Mouse (Mus musculus) liver, adult 2 months (tissue): ENCODE results near the gene Zc3h18. TPM values are rescaled to one million over a fixed set of nuclear protein-coding genes. Genes with fewer than 3 reads are reported as not detected.
A peak's percentile ranks its signal among the peaks of the same experiment; 100 is the strongest.

Source experiments
- DNase-seq: peaks from one replicate; pipeline ENCODE4 v3.0.0-alpha.2; 2011; ENCODE audit warnings: low read depth, low spot score; ENCODE audit errors: extremely low read depth
- H3K27ac ChIP-seq: fragments of 200-500 bp; replicated peaks from 2 replicates; pipeline ENCODE4 v1.5.1; 2012; ENCODE audit warnings: low read depth, mild to moderate bottlenecking, control low read depth, inconsistent platforms, low read length; ENCODE audit not compliant: insufficient read depth
- H3K27me3 ChIP-seq: fragments of 200-500 bp; 2 replicates; pipeline ENCODE4 v1.6.1; 2012; ENCODE audit warnings: mild to moderate bottlenecking, moderate library complexity, low read length, inconsistent platforms; ENCODE audit not compliant: control insufficient read depth, insufficient read depth
- H3K36me3 ChIP-seq: fragments of 200-500 bp; 2 replicates; pipeline ENCODE4 v1.6.1; 2012; ENCODE audit warnings: low read length, inconsistent platforms; ENCODE audit not compliant: control insufficient read depth, insufficient read depth
- H3K4me1 ChIP-seq: fragments of 200-500 bp; 2 replicates; pipeline ENCODE4 v1.6.1; 2011; ENCODE audit warnings: low read length; ENCODE audit not compliant: control insufficient read depth, insufficient read depth
- H3K4me3 ChIP-seq: fragments of 200-500 bp; 2 replicates; pipeline ENCODE4 v1.5.1; 2011; ENCODE audit warnings: low read depth, mild to moderate bottlenecking, control low read depth, low read length, moderate library complexity; ENCODE audit not compliant: insufficient read depth
- H3K79me2 ChIP-seq: fragments of 200-500 bp; 2 replicates; pipeline ENCODE4 v1.6.1; 2012; ENCODE audit warnings: inconsistent platforms, mild to moderate bottlenecking, low read length, moderate library complexity; ENCODE audit not compliant: control insufficient read depth, insufficient read depth
- H3K9ac ChIP-seq: fragments of 200-500 bp; 2 replicates; pipeline ENCODE4 v1.6.1; 2012; ENCODE audit warnings: low read depth, mild to moderate bottlenecking, control low read depth, inconsistent platforms, low read length
- CTCF ChIP-seq: fragments of 200-500 bp; IDR thresholded peaks from 2 replicates; pipeline ENCODE4 v1.5.1; 2011; ENCODE audit warnings: low read depth, low read length, control low read depth
- POLR2A ChIP-seq: fragments of 200-500 bp; IDR thresholded peaks from 2 replicates; pipeline ENCODE4 v1.6.1; 2011; ENCODE audit warnings: low read length, control low read depth; ENCODE audit not compliant: insufficient read depth; ENCODE audit errors: extremely low read depth
- WGBS: fragments of 180-500 bp; shearing (Covaris S2); methylation state at CpG from one replicate; pipeline ENCODE4 v1.1.7; 2018; 5-methylcytosine and 5-hydroxymethylcytosine counted together
- polyA plus RNA-seq: library from polyadenylated mRNA; depleted of rRNA; stranded (reverse); fragments of >200 nt; gene quantifications from 2 replicates; pipeline ENCODE4 v1.2.3, GENCODE M21; 2012
- total RNA-seq: library from RNA; depleted of rRNA; stranded (reverse); fragments of >200 nt; gene quantifications from 2 replicates; pipeline ENCODE4 v1.2.3, GENCODE M21; 2014

Gene Zc3h18
- total and polyA plus RNA-seq, 2 experiments, result 10.9 to 22.3 TPM

DNA sequence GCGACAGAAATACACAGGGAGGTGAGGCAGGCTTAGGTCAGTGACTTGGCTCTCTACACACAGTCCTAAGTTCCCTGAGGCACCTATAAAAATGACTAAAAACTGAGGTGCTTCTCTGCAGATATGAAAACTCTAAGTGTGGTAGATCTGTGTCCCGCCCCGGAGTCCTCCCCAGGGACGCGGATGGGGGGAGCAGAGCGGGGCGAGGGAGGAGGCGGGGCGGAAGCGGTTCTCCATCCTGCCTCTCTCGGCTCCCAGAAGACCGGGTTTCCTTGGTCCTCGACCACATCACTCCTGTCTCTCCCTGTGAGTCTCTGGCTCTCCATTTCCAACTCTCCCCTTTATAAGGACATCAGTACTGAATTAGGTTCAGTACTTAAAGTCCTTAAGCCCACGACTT lies 32.7 kb upstream of the Zc3h18 start:
- Histone ChIP-seq H3K4me3 (no peak overlapping the region), H3K79me2 (no peaks in the 10 kb centered on the region), H3K27me3 (no peaks in the 10 kb centered on the region), H3K27ac (no peak overlapping the region), H3K4me1 (no peaks in the 10 kb centered on the region), H3K9ac (no peak overlapping the region), H3K36me3 (no peaks in the 10 kb centered on the region)
- DNase-seq, result no peak
- 8% methylated on average over 14 of the region's 14 CpGs for WGBS
- TF ChIP-seq POLR2A (no peak), CTCF (no peak)

DNA sequence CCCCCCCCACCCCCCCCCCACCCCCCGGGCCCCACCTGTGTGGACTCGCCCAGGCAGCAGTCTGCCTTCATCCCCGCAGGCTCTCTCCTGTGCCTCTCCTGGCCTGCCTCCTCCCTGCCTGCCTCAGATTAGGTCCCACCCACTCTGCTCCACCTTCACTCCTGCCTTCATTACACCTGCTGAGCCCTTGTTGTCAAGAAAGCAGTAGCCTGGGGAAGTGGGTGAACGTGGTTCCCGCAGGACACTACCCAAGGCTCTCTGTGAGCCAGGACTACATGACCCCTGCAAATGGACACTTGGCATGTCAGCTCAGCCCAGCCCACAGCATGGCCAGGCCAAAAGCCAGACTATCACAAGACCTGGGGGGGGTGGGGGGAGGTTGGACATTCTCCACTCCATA lies 32.2 kb upstream of the Zc3h18 start:
- WGBS, result 22% methylated on average over 3 of the region's 5 CpGs
- H3K27me3 ChIP-seq, result no peaks in the 10 kb centered on the region
- no peak overlapping the region for H3K4me3 ChIP-seq
- H3K9ac ChIP-seq, result no peak overlapping the region
- no peak overlapping the region for H3K27ac ChIP-seq
- TF ChIP-seq CTCF (no peak), POLR2A (no peak)
- DNase-seq, result no peak
- no peaks in the 10 kb centered on the region for H3K36me3 ChIP-seq
- no peaks in the 10 kb centered on the region for H3K79me2 ChIP-seq
- H3K4me1 ChIP-seq, result no peaks in the 10 kb centered on the region

DNA sequence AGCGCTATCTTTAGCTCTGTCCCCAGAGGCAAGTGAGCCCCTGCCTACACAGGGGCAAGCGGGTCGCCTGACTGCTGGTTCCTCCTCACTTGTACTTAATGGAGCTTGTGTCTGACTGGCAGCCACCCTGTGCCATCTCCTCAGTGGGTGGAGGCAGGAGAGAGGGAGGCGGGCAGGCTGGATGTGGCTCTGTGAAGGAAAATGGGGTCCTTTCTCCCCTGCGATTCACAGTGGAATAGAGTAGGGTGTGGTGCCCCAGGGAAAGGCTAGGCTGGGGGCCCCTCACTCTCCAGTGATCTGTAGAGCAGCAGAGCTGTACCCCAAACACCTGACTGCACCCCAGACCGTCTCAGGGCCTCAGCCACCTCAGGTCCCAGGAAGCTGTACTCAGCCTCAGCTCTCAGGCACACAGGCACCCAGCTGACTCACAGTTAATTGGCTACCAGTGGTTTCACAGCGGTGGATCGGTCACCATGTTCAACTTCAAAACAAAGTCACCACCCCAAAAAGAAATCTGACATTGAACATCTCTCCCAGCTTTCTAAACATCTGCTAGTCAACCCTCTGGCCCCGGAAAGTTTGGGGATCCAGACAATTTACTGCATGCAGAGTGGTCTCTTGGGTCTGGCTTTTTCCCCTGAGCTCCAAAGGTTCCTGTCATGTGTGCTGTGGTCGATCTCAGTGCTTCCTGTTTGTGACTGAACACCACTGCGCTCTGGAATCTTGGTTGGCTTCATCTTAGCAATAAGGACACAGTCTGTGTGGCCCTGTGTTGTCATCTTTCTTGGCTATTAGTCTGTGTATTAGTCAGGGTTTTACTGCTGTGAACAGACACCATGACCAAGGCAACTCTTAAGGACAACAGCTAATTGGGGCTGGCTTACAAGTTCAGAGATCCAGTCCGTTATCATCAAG lies 31.0 kb upstream of the Zc3h18 start:
- H3K79me2 ChIP-seq, result no peaks in the 10 kb centered on the region
- H3K27ac ChIP-seq, result no peak overlapping the region
- no peaks in the 10 kb centered on the region for H3K27me3 ChIP-seq
- no peak for DNase-seq
- H3K36me3 ChIP-seq, result no peaks in the 10 kb centered on the region
- no peaks in the 10 kb centered on the region for H3K4me1 ChIP-seq
- no peak overlapping the region for H3K4me3 ChIP-seq
- 74% methylated on average over 12 of the region's 12 CpGs for WGBS
- TF ChIP-seq CTCF (no peak), POLR2A (no peak)
- no peak overlapping the region for H3K9ac ChIP-seq

DNA sequence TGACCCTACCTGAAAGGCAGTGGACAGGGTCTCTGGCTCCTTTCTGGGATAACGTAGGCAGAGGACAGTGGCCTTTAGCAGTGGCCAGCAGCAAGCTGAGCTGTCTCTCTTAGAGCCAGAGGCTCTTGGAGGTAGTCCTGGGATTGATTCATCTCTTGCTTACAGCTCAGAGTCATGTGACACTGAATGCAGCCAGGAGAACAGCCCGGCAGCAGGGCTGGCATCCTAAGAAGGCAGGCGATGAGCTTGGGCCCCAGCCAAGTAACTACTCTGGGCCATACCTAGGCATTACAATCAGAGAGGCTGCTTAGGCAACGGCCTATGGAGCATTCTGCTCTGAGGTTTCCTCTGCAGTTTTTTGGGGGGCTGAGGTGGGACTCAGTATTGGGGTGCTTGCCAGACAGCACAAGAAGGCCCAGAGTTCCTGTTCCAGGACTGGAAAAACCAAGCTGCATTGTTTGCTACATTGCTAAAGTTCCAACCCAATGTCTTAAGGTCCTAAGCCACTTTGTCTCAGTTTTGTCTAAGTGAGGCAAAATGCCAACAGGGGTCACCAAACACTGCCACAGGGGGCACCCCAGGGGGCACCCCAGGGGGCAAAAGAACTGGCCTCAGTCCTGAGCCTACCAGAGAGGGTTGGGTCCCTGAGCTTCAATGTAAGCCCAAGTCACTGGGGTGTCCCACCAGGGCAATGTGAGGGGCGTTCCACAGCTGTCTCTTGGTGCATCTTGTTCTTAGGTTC lies 28.4 kb upstream of the Zc3h18 start:
- Histone ChIP-seq H3K9ac (no peak overlapping the region), H3K4me3 (no peak overlapping the region), H3K79me2 (no peaks in the 10 kb centered on the region), H3K27ac (no peak overlapping the region), H3K27me3 (peaks cover 3% of the 10 kb centered on the region; the same call in 1 of the 2 replicates), H3K4me1 (no peaks in the 10 kb centered on the region), H3K36me3 (no peaks in the 10 kb centered on the region)
- no peak for TF ChIP-seq POLR2A
- no peak for TF ChIP-seq CTCF
- WGBS, result 42% methylated on average over 5 of the region's 5 CpGs
- peak; percentile 46 for DNase-seq

DNA sequence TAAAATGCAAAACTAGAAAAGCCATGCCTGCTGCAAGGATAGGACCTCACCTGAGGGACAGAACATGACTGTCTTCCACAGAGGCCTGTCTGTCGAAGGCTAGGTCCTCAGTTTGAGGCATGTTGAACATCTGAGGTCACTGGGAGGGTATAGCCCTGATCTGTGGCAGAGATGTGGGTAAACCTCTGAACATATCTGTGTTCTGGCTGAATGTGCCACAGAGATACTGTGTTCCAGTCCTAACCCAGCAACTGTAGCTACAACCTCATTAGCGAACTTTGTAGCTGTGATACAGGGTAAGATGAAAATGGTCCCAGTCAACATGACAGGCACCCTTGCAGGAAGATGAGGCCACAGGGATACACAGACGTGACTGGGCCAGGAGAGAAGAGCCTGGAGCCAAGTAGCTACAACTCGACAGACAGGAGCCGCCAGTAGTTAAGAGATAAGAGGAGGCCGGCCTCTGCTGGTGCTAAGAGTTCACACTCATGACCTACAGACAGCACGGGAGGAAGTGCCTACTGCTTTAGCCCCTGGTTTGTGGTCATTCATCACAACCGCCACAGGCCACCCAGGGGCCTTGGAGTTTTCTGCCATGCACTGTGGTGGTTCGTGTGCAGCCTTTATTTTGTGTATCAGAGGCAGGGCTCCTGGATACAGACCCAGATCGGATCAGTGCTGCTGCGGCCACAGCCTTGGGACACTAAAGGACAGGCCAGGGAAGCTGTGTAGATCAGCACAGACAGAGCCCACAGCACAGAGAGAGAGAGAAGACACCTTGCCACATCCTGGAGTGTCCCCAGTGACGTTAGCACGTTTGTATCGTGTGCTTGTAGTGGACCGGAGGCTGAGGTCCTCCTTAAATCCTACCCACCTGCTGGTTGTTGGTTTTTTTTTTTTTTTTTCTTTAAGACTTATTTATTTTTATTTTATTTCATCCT lies 26.8 kb upstream of the Zc3h18 start:
- no peak for DNase-seq
- Histone ChIP-seq H3K27me3 (peaks cover 3% of the 10 kb centered on the region; the same call in 1 of the 2 replicates), H3K4me1 (no peaks in the 10 kb centered on the region), H3K9ac (no peak overlapping the region), H3K27ac (no peak overlapping the region), H3K4me3 (no peak overlapping the region), H3K79me2 (no peaks in the 10 kb centered on the region), H3K36me3 (no peaks in the 10 kb centered on the region)
- TF ChIP-seq CTCF (no peak), POLR2A (no peak)
- 58% methylated on average over 15 of the region's 15 CpGs for WGBS
